Mouse (Mus musculus) MN1 (cell line): Measurements from ENCODE around the gene Dpp4.

ENCODE experiments used
- DNase-seq: peaks from one replicate; pipeline ENCODE4 v3.0.0-alpha.2; 2016; ENCODE audit warnings: low spot score

Gene Dpp4

GRCm38 (mm10) chr2:62408701-62409201, 3.3 kb downstream of the Dpp4 start:
- DNase-seq, result no peak

GRCm38 (mm10) chr2:62408216-62408615, 3.8 kb downstream of the Dpp4 start:
- DNase-seq, result no peak

GRCm38 (mm10) chr2:62403556-62404135, 8.4 kb downstream of the Dpp4 start:
- no peak for DNase-seq

- no peak for DNase-seq
These were observed 11.0 kb downstream of the Dpp4 start for GRCm38 (mm10) chr2:62401011-62401410.

- DNase-seq, result no peak
These were observed 12.2 kb downstream of the Dpp4 start for GRCm38 (mm10) chr2:62399832-62400231.

- DNase-seq, result no peak
These were observed 12.7 kb downstream of the Dpp4 start for GRCm38 (mm10) chr2:62399361-62399760.

GRCm38 (mm10) chr2:62398115-62398875, 13.7 kb downstream of the Dpp4 start:
- DNase-seq, result no peak

- no peak for DNase-seq
These were observed 14.4 kb downstream of the Dpp4 start for GRCm38 (mm10) chr2:62397661-62398060.

GRCm38 (mm10) chr2:62396799-62397198, 15.2 kb downstream of the Dpp4 start:
- no peak for DNase-seq

GRCm38 (mm10) chr2:62394800-62395199, 17.2 kb downstream of the Dpp4 start:
- DNase-seq, result no peak

- DNase-seq, result no peak
These were observed 19.9 kb downstream of the Dpp4 start for GRCm38 (mm10) chr2:62392098-62392497.

GRCm38 (mm10) chr2:62390961-62391461, 21.0 kb downstream of the Dpp4 start:
- no peak for DNase-seq

- no peak for DNase-seq
These were observed 21.7 kb downstream of the Dpp4 start for GRCm38 (mm10) chr2:62390305-62390704.

GRCm38 (mm10) chr2:62388841-62389240, 23.2 kb downstream of the Dpp4 start:
- DNase-seq, result no peak

GRCm38 (mm10) chr2:62383196-62383595, 28.8 kb downstream of the Dpp4 start:
- no peak for DNase-seq

- DNase-seq, result no peak
These were observed 29.6 kb downstream of the Dpp4 start for GRCm38 (mm10) chr2:62382440-62382839.

GRCm38 (mm10) chr2:62381756-62382155, 30.3 kb downstream of the Dpp4 start:
- no peak for DNase-seq

- DNase-seq, result no peak
These were observed 38.3 kb downstream of the Dpp4 start for GRCm38 (mm10) chr2:62373692-62374091.

- no peak for DNase-seq
These were observed 42.0 kb downstream of the Dpp4 start for GRCm38 (mm10) chr2:62370048-62370447.

- DNase-seq, result no peak
These were observed 43.5 kb downstream of the Dpp4 start for GRCm38 (mm10) chr2:62368349-62369053.

GRCm38 (mm10) chr2:62363606-62364005, 48.4 kb downstream of the Dpp4 start:
- no peak for DNase-seq

GRCm38 (mm10) chr2:62362211-62362610, 49.8 kb downstream of the Dpp4 start:
- no peak for DNase-seq

GRCm38 (mm10) chr2:62361514-62361913, 50.5 kb downstream of the Dpp4 start:
- no peak for DNase-seq
